Mouse (Mus musculus) spleen, postnatal 36 days (tissue): Measurements from ENCODE around the gene Lpp.
A peak's percentile ranks its signal among the peaks of the same experiment; 100 is the strongest.

Experiments
- DNase-seq, 2 experiments: peaks; one replicate each; pipeline ENCODE4 v3.0.0; 2022; ENCODE audit warnings: low spot score in 2 of 2, mixed read lengths in 1 of 2

The Lpp gene

GRCm38 (mm10) chr16:24558458-24558857, 165.2 kb downstream of the Lpp start:
- DNase-seq = no peak

- DNase-seq = no peak
Observed at GRCm38 (mm10) chr16:24559811-24560210, 166.5 kb downstream of the Lpp start.

- no peak for DNase-seq
Observed at GRCm38 (mm10) chr16:24560998-24561397, 167.7 kb downstream of the Lpp start.

GRCm38 (mm10) chr16:24561602-24562001, 168.3 kb downstream of the Lpp start:
- DNase-seq = no peak

- no peak for DNase-seq
Observed at GRCm38 (mm10) chr16:24565311-24565710, 172.0 kb downstream of the Lpp start.

- DNase-seq = no peak
Observed at GRCm38 (mm10) chr16:24566277-24566676, 173.0 kb downstream of the Lpp start.

GRCm38 (mm10) chr16:24567562-24567961, 174.3 kb downstream of the Lpp start:
- no peak for DNase-seq

- no peak for DNase-seq
Observed at GRCm38 (mm10) chr16:24568061-24568460, 174.8 kb downstream of the Lpp start.

- no peak for DNase-seq
Observed at GRCm38 (mm10) chr16:24569681-24570080, 176.4 kb downstream of the Lpp start.

GRCm38 (mm10) chr16:24576999-24577398, 183.7 kb downstream of the Lpp start:
- DNase-seq = no peak

- no peak for DNase-seq
Observed at GRCm38 (mm10) chr16:24577798-24578197, 184.5 kb downstream of the Lpp start.

GRCm38 (mm10) chr16:24582847-24583246, 189.5 kb downstream of the Lpp start:
- DNase-seq = no peak

GRCm38 (mm10) chr16:24593535-24593934, 200.2 kb downstream of the Lpp start:
- DNase-seq = peak; percentile 76 to 85

- peak; percentile 18 to 22 for DNase-seq
Observed at GRCm38 (mm10) chr16:24594508-24594907, 201.2 kb downstream of the Lpp start.

- no peak for DNase-seq
Observed at GRCm38 (mm10) chr16:24595493-24595892, 202.2 kb downstream of the Lpp start.

GRCm38 (mm10) chr16:24598567-24598966, 205.3 kb downstream of the Lpp start:
- DNase-seq = no peak

- peak; percentile 42 to 50 for DNase-seq
Observed at GRCm38 (mm10) chr16:24599766-24600165, 206.5 kb downstream of the Lpp start.

GRCm38 (mm10) chr16:24600260-24600948, 207.1 kb downstream of the Lpp start:
- no peak for DNase-seq

- DNase-seq = peak; percentile 52 to 54
Observed at GRCm38 (mm10) chr16:24603342-24603741, 210.0 kb downstream of the Lpp start.

GRCm38 (mm10) chr16:24607896-24608457, 214.7 kb downstream of the Lpp start:
- no peak for DNase-seq

GRCm38 (mm10) chr16:24619458-24619857, 226.2 kb downstream of the Lpp start:
- DNase-seq = no peak

GRCm38 (mm10) chr16:24620021-24620420, 226.7 kb downstream of the Lpp start:
- peak; percentile 80 to 84 for DNase-seq
